Mouse (Mus musculus) liver, embryonic 16.5 days (tissue): ENCODE data around the gene Marf1. TPM values are rescaled to one million over a fixed set of nuclear protein-coding genes. Genes with fewer than 3 reads are reported as not detected.
"Not testable (repeated sequence)": the region's sequence is repeated elsewhere in the genome, so short reads cannot be mapped to it uniquely, and the experiment has no call there.

ENCODE experiments used
- ATAC-seq: fragments of 200-750 bp; cut with Nextera tagmentation; 2 replicates; pipeline ENCODE4 v1.8.0; 2017; ENCODE audit warnings: low read depth, mild to moderate bottlenecking, moderate number of reproducible peaks, moderate library complexity
- H3K27ac ChIP-seq: fragments of 300-500 bp; sonication (generic); 2 replicates; pipeline ENCODE4 v1.5.1; 2014; ENCODE audit warnings: mild to moderate bottlenecking, low read length
- H3K27me3 ChIP-seq: fragments of 300-500 bp; sonication (generic); 2 replicates; pipeline ENCODE4 v1.6.1; 2014; ENCODE audit warnings: low read depth, low read length, mixed read lengths; ENCODE audit not compliant: control insufficient read depth, insufficient read depth
- H3K36me3 ChIP-seq: fragments of 300-500 bp; sonication (generic); 2 replicates; pipeline ENCODE4 v1.6.1; 2014; ENCODE audit warnings: mild to moderate bottlenecking; ENCODE audit not compliant: control insufficient read depth, insufficient read depth
- H3K4me1 ChIP-seq: fragments of 300-500 bp; sonication (generic); 2 replicates; pipeline ENCODE4 v1.6.1; 2014; ENCODE audit warnings: low read depth, low read length, mixed read lengths; ENCODE audit not compliant: control insufficient read depth
- H3K4me2 ChIP-seq: fragments of 300-500 bp; sonication (generic); 2 replicates; pipeline ENCODE4 v1.6.1; 2014; ENCODE audit warnings: low read depth, low read length, mixed read lengths
- H3K4me3 ChIP-seq: fragments of 300-500 bp; sonication (generic); 2 replicates; pipeline ENCODE4 v1.5.1; 2014; ENCODE audit warnings: low read depth, mild to moderate bottlenecking, low read length
- H3K9ac ChIP-seq: fragments of 300-500 bp; sonication (generic); 2 replicates; pipeline ENCODE4 v1.6.1; 2014; ENCODE audit warnings: low read depth, low read length
- H3K9me3 ChIP-seq: fragments of 300-500 bp; sonication (generic); replicated peaks from 2 replicates; pipeline ENCODE4 v1.6.1; 2016; ENCODE audit warnings: low read length; ENCODE audit not compliant: control insufficient read depth
- WGBS: fragments of 180-500 bp; shearing (Covaris S2); extraction: QIAGEN DNeasy Blood & Tissue Kit; methylation state at CpG from one replicate; pipeline ENCODE4 v1.1.7; 2014; ENCODE audit not compliant: insufficient replicate concordance; 5-methylcytosine and 5-hydroxymethylcytosine counted together
- polyA plus RNA-seq: library from polyadenylated mRNA; unstranded; fragments of >200 nt; fragmentation: Nextera tagmentation; extraction: Ambion mirVana; gene quantifications from 2 replicates; pipeline ENCODE4 v1.2.1, GENCODE M21; 2015

Gene Marf1
- polyA plus RNA-seq, 1 experiment from 2014 or later, result 6.9 TPM

DNA sequence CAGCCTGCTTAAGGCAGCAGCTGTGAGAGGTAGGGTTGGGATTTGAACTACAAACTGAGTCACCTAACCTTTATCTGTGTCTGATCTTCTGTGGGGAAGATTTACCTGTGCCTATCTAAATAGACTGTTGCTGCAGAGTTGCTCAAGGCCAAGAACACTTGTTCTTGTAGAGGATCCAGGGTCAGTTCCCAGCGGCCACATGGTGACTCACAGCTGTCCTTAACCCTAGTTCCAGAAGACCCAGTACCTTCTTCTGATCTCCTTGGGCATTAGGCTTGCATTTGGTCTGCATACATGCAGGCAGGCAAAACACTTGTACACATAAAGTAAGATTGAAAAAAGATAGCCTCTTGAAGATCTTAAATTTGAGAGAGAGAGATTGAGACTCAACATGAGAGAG is 6.6 kb upstream of the Marf1 start:
- Histone ChIP-seq H3K4me1 (peaks cover 22% of the 10 kb centered on the region), H3K9ac (no peak overlapping the region), H3K36me3 (peaks cover 53% of the 10 kb centered on the region), H3K4me3 (no peak overlapping the region), H3K4me2 (no peak overlapping the region), H3K27me3 (no peaks in the 10 kb centered on the region), H3K27ac (no peak overlapping the region), H3K9me3 (no peaks in the 10 kb centered on the region)
- ATAC-seq, result no peak
- 86% methylated on average over 1 of the region's 1 CpGs for WGBS

- ATAC-seq, result peak; percentile 23
- peaks cover 26% of the 10 kb centered on the region for H3K36me3 ChIP-seq
- H3K4me2 ChIP-seq, result peak overlapping the region; percentile 89
- peak overlapping the region; percentile 71 for H3K27ac ChIP-seq
- H3K4me1 ChIP-seq, result peaks cover 34% of the 10 kb centered on the region
- 46% methylated on average over 4 of the region's 4 CpGs for WGBS
- H3K4me3 ChIP-seq, result peak overlapping the region; percentile 85
- H3K27me3 ChIP-seq, result no peaks in the 10 kb centered on the region
- H3K9ac ChIP-seq, result no peak overlapping the region; the same call in 1 of the 2 replicates
- no peaks in the 10 kb centered on the region for H3K9me3 ChIP-seq
Observed at GRCm38 (mm10) chr16:14166490-14166889, 3.3 kb upstream of the Marf1 start.

DNA sequence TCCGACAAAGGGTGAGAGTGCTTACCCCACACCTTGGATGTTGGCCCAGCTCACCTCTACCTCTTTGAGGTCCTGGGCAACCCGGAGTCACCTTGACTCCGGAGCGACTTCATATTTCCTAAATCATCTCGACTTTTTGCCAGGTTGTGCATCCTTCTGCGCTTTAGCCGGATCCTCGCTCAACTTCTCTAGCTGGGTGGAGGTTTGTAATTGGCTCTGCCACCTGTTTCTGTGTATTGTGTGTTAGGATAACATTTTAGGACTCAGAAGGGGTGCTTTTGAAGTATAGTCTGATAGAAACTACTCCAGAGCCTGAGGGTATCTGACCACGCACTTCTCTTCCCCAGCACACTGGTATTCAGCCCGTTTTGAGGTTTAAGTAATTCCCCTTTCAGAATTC is 580 bp upstream of the Marf1 start:
- ATAC-seq, result no peak
- WGBS, result 1% methylated on average over 10 of the region's 10 CpGs
- peaks cover 38% of the 10 kb centered on the region for H3K4me1 ChIP-seq

DNA sequence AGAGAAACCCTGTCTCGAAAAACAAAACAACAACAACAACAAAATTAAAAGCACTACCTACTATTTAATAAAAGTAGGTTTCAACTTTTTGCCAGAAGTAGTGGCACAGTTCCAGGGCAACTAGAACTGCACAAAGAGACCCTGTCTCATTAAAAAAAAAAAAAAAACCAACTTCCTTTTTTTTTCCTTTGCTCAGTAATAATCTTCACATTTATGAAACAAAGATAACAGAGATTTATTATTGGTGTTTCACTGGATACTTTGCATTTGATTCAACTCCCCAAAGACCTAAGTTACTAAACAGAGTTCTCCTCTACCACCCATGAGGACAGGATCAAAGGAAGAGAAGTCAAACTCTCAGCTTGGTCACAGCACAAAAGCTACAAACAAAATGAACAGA is 2.2 kb downstream of the Marf1 start:
- H3K9ac ChIP-seq, result no peak overlapping the region
- ATAC-seq, result no peak

More for the DNA sequence above, 580 bp upstream of the Marf1 start:
- H3K9ac ChIP-seq, result peak overlapping the region; percentile 89
- peak overlapping the region; percentile 85 for H3K4me3 ChIP-seq
- H3K36me3 ChIP-seq, result peaks cover 3% of the 10 kb centered on the region; the same call in 1 of the 2 replicates
- peak overlapping the region; percentile 95 for H3K27ac ChIP-seq
- no peaks in the 10 kb centered on the region for H3K9me3 ChIP-seq
- peak overlapping the region; percentile 89 for H3K4me2 ChIP-seq
- H3K27me3 ChIP-seq, result no peaks in the 10 kb centered on the region

GRCm38 (mm10) chr16:14159746-14160131 is 3.4 kb downstream of the Marf1 start:
- H3K9me3 ChIP-seq, result no peaks in the 10 kb centered on the region
- no peak for ATAC-seq
- H3K27ac ChIP-seq, result peak overlapping the region; percentile 83
- no peaks in the 10 kb centered on the region for H3K27me3 ChIP-seq
- peak overlapping the region; percentile 97 for H3K4me3 ChIP-seq
- peaks cover 28% of the 10 kb centered on the region for H3K4me1 ChIP-seq
- H3K36me3 ChIP-seq, result no peaks in the 10 kb centered on the region
- H3K4me2 ChIP-seq, result peak overlapping the region; percentile 96
- H3K9ac ChIP-seq, result peak overlapping the region; percentile 69
- WGBS, result 0% methylated on average over 10 of the region's 10 CpGs

More for the DNA sequence above, 2.2 kb downstream of the Marf1 start:
- no peaks in the 10 kb centered on the region for H3K36me3 ChIP-seq
- no peak overlapping the region for H3K4me2 ChIP-seq
- no peak overlapping the region for H3K27ac ChIP-seq
- no peaks in the 10 kb centered on the region for H3K9me3 ChIP-seq
- WGBS, result 67% methylated on average over 1 of the region's 1 CpGs
- H3K4me1 ChIP-seq, result peaks cover 40% of the 10 kb centered on the region
- no peak overlapping the region for H3K4me3 ChIP-seq
- no peaks in the 10 kb centered on the region for H3K27me3 ChIP-seq

- peaks cover 22% of the 10 kb centered on the region for H3K4me1 ChIP-seq
Observed at GRCm38 (mm10) chr16:14158936-14159745, 4.0 kb downstream of the Marf1 start.

DNA sequence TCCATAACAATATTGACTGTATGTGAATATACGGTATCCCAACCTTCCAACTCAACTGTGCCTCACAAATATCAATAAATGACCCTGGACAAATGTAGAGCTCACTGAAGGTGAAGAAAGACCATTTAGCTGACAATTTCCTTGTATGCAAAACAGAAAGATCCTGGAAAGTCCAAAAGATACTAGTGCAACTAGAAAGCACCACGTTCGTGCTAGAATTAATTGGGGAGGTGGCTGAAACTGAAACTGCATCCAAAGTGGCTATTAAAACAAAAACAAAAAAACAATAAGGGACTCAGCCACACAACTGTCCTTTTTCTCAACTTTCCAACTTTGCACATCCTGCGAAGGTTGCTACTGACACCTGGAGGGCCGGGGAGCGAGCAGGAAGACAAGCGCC is 4.6 kb downstream of the Marf1 start:
- 9% methylated on average over 7 of the region's 7 CpGs for WGBS
- Histone ChIP-seq H3K9ac (peak overlapping the region; percentile 90), H3K4me3 (peak overlapping the region; percentile 97), H3K27me3 (no peaks in the 10 kb centered on the region), H3K27ac (peak overlapping the region; percentile 82), H3K4me1 (peaks cover 20% of the 10 kb centered on the region), H3K36me3 (peaks cover 3% of the 10 kb centered on the region), H3K9me3 (no peaks in the 10 kb centered on the region), H3K4me2 (peak overlapping the region; percentile 82)
- ATAC-seq, result no peak

More at GRCm38 (mm10) chr16:14158936-14159745, 4.0 kb downstream of the Marf1 start:
- ATAC-seq, result peak; percentile 80
- Histone ChIP-seq H3K9me3 (no peaks in the 10 kb centered on the region), H3K36me3 (no peaks in the 10 kb centered on the region), H3K4me3 (peak overlapping the region; percentile 97), H3K27ac (peak overlapping the region; percentile 83), H3K9ac (peak overlapping the region; percentile 90), H3K4me2 (peak overlapping the region; percentile 96), H3K27me3 (no peaks in the 10 kb centered on the region)
- under 1% methylated on average over 58 of the region's 58 CpGs for WGBS

DNA sequence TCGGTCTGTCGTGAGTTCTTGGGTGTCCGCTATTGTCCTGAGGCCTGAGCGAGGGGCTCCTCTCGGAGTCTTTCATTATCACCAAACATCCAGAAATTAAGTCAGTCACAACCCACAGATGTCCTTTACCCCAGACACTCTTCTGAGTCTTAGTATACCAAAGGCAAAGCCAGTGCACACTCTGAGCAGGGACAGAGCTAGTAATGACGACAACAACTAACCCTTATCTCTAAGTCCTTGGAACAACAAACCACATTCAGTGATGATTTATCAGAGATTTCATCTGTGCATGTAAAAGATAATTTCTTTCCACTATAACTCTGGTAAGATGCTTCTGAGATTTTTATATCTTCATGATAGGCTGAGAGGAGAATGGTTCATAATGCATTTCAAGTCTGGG is 6.8 kb downstream of the Marf1 start:
- Histone ChIP-seq H3K4me1 (peaks cover 14% of the 10 kb centered on the region), H3K27me3 (no peaks in the 10 kb centered on the region), H3K36me3 (peaks cover 16% of the 10 kb centered on the region), H3K4me2 (no peak overlapping the region), H3K9me3 (no peaks in the 10 kb centered on the region), H3K27ac (no peak overlapping the region), H3K4me3 (no peak overlapping the region), H3K9ac (no peak overlapping the region)
- WGBS, result 58% methylated on average over 5 of the region's 6 CpGs
- ATAC-seq, result no peak

- not testable (repeated sequence) for H3K4me3 ChIP-seq, H3K4me2 ChIP-seq, H3K27me3 ChIP-seq, H3K27ac ChIP-seq, H3K9ac ChIP-seq, ATAC-seq, H3K9me3 ChIP-seq
- peaks cover 14% of the 10 kb centered on the region for H3K4me1 ChIP-seq
- WGBS, result 70% methylated on average over 1 of the region's 2 CpGs
- H3K36me3 ChIP-seq, result peaks cover 18% of the 10 kb centered on the region
Observed at GRCm38 (mm10) chr16:14155638-14156037, 7.5 kb downstream of the Marf1 start.
